Mouse (Mus musculus) effector memory CD4-positive, alpha-beta T cell, adult 7 months (primary cell): ENCODE results near the gene Hist1h4h. TPM values are rescaled to one million over a fixed set of nuclear protein-coding genes. Genes with fewer than 3 reads are reported as not detected.

ENCODE experiments used
- polyA plus RNA-seq: library from polyadenylated mRNA; unstranded; fragments of 100-300 nt; shearing (Covaris generic); gene quantifications from one replicate; pipeline ENCODE4 v1.2.1, GENCODE M21; 2017

Gene Hist1h4h
- 1.2 TPM for polyA plus RNA-seq

DNA sequence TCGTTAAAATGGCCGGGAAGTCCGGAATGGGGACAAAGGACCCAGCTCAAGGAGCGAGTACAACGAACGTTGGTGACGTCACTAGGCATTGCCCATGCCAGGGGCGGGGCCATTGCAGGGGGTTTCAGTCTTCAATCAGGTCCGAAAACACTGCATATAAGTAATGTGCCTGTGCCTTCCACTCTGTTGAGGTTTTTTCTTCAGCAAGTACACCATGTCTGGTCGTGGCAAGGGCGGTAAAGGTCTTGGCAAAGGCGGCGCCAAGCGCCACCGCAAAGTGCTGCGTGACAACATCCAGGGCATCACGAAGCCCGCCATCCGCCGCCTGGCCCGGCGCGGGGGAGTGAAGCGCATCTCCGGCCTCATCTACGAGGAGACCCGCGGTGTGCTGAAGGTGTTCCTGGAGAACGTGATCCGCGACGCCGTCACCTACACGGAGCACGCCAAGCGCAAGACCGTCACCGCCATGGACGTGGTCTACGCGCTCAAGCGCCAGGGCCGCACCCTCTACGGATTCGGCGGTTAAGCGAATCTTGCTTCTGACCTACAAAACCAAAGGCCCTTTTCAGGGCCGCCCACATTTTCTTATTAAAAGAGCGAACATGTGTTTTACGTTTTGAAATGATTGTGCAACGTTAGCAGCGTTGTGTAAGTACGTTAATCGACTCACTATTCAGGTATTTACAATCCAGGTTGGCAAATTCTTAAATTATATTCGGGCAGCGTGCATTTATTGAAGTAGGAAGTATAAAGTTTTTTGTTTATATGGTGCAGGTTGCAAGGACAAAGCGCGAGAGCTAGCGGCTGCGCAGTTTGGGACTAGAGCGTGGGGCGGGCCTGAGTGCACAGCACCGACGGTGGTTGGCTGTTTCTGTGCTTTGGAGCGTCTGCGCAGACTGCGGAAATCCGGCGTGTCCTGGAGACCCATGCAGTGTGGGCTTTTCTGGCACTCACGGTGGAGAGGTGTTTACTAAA, at the start of gene Hist1h4h:
TSS of gene Hist1h4h (plus strand) at position 150 of the 975 bp plus-strand sequence.

DNA sequence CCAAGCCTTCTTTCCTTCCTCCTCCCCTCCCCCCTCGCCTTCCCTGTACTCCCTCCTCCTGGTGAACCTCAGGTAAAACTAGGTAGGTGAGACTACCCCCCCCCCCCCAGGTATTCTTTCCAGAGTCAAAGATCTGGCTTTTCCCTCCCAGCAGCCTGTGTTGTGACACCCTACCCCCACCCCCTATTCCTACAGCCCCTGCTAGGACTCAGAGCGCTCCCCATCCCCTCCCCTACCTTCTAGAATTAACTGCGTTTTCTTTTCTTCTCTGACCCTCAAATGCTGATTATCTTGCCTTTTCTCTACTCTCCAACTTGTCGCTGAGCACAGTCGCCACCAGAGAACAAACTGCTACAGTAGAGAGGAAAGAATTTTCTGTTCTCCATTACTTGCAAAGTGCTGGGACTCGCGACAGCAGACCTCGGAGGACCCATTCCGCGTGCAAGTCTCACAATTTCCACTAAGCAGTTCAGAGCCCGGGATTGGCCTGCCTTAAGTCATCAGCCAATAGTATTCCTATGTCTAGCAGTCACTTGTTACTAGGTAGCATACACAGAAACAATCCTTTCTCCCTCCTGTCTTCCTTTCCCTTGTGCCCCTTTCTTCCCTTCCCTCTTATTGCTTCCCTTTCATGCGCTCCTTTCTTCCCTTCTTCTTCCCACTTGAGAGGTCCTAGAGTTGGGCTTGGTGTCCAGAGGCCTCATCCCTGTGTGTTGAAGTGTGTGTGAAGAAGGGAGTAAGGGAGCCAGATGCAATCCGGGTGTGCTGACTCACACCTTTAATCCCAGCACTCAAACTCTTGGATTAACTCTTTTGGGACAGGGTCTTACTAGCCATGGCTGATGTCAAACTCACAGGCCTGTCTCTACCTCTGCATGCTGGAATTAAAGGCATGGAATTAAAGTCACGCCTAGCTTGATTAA, 42.2 kb upstream of the Hist1h4h start, which contains the start of gene Btn2a2:
TSS of gene Btn2a2 (minus strand) at position 458 of the 923 bp plus-strand sequence.

GRCm38 (mm10) chr13:23533560-23534367, 2.9 kb downstream of the Hist1h4h start, which contains the start of gene Hist1h2af:
Gene Hist1h2af (plus strand): TSS chr13:23533906.

GRCm38 (mm10) chr13:23535137-23536075, 4.6 kb downstream of the Hist1h4h start, which contains the start of gene Hist1h3g:
Gene Hist1h3g (plus strand): TSS chr13:23535422.

GRCm38 (mm10) chr13:23542999-23543607, 12.3 kb downstream of the Hist1h4h start, which contains the start of gene Hist1h2bh:
Gene Hist1h2bh (minus strand): TSS chr13:23543392.

DNA sequence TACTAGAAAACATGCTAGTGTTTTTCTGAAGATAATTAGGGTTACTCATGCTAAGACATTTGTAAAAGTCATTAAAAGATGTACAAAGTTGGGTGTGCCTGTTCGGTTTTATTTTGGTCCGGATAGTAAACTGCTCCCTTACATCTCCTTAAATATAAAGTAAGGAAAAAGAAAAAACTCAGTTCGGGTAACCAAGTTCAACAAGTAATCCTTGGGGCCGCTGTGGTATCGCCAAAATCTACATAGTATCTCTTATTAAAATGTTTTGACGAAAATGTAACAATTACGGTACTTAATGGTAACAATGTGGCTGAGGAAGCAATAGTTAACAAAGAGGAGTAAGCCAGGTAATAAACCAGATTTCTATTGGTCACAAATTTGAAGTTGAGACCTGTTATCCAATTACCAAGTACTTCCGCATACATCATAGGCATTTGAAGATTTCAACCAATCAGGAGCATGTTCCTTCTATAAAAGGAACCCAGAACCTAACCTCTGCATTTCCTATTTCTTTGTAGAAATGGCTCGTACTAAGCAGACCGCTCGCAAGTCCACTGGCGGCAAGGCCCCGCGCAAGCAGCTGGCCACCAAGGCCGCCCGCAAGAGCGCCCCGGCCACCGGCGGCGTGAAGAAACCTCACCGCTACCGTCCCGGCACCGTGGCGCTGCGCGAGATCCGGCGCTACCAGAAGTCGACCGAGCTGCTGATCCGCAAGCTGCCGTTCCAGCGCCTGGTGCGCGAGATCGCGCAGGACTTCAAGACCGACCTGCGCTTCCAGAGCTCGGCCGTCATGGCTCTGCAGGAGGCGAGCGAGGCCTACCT, 13.3 kb downstream of the Hist1h4h start, which contains the start of gene Hist1h3f:
TSS of gene Hist1h3f (plus strand) at position 88 of the 822 bp plus-strand sequence.

GRCm38 (mm10) chr13:23551146-23551834, 20.4 kb downstream of the Hist1h4h start, which contains the start of gene Hist1h4f:
Gene Hist1h4f (minus strand): TSS chr13:23551648.

GRCm38 (mm10) chr13:23552962-23553361, 22.1 kb downstream of the Hist1h4h start, which contains the start of gene Hist1h1d:
Gene Hist1h1d (plus strand): TSS chr13:23553262.

GRCm38 (mm10) chr13:23561883-23562659, 31.2 kb downstream of the Hist1h4h start, which contains the start of gene Hist1h3e:
Gene Hist1h3e (minus strand): TSS chr13:23562369.

GRCm38 (mm10) chr13:23571022-23571503, 40.2 kb downstream of the Hist1h4h start, which contains the start of the genes Hist1h2ae and Hist1h2bg:
Gene Hist1h2ae (minus strand): TSS chr13:23571220.
Gene Hist1h2bg (plus strand): TSS chr13:23571396.

DNA sequence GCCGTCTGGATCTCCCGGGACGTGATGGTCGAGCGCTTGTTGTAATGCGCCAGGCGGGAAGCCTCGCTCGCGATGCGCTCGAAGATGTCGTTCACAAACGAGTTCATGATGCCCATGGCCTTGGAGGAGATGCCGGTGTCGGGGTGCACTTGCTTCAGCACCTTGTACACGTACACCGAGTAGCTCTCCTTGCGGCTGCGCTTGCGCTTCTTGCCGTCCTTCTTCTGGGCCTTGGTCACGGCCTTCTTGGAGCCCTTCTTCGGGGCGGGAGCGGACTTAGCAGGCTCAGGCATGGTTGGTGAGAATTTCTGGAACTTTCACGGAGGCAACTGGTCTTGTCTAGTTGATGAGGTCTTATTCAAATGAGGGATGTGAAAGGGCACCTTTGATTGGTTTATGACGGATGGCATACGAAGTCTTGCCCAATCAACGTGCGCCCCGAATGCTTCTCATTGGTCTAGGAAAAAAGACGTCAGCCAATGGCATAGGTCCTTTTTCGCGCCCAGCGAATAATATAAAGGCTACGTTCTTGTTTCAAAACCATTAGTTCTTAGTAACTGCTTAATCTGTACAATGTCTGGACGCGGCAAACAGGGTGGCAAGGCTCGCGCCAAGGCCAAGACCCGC, 43.2 kb downstream of the Hist1h4h start, which contains the start of the genes Hist1h2bf and Hist1h2ad:
TSS of gene Hist1h2bf (minus strand) at position 299 of the 627 bp plus-strand sequence.
TSS of gene Hist1h2ad (plus strand) at position 484 of the 627 bp plus-strand sequence.

DNA sequence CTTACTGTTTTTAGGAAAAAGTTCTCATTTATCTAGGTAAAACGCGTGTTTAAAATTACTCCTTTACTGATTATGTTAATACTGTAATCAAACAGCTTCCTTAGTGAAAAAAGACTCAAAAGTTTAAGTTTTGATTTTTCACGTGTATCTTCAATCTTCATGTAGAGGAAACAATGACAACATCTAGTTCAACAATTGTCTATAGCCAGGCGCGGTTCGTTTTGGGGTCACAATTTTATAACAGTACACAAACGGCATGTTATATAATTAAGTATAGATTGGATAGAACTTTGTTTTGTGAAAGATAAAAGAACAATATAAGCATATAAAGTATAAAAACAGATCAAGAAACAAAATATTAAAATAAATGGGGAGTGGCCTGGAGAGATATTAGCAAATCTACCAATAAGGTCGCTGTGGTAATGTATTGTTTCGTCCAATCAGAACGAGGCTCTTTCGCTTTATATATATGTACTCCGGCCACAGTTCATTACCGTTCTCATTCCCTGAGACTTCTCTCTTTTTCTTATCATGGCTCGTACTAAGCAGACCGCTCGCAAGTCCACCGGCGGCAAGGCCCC, 44.5 kb downstream of the Hist1h4h start, which contains the start of gene Hist1h3d:
TSS of gene Hist1h3d (plus strand) at position 493 of the 581 bp plus-strand sequence.

